Mouse (Mus musculus): ENCODE measurements around the gene Plin4. TPM values are rescaled to one million over a fixed set of nuclear protein-coding genes. Genes with fewer than 3 reads are reported as not detected.

Plin4 gene
- polyA plus RNA-seq, 1 experiment from 2014 or later = not detected

Other genes starting within 250 kb of the Plin4 start
- gene Zfp119a, start 230.9 kb downstream of the Plin4 start, polyA plus RNA-seq (2015; fragmentation: Nextera tagmentation; extraction: Ambion mirVana) = 2.1 and 3.1 TPM in 2 replicates
- 6.5 and 7.7 TPM in 2 replicates for gene Zfp959, start 217.7 kb downstream of the Plin4 start, polyA plus RNA-seq (2015; fragmentation: Nextera tagmentation; extraction: Ambion mirVana)
- 2.4 and 2.6 TPM in 2 replicates for gene Zfp119b, start 160.3 kb downstream of the Plin4 start, polyA plus RNA-seq (2015; fragmentation: Nextera tagmentation; extraction: Ambion mirVana)
- 4.6 and 5.0 TPM in 2 replicates for gene Ebi3, start 157.2 kb downstream of the Plin4 start, polyA plus RNA-seq (2015; fragmentation: Nextera tagmentation; extraction: Ambion mirVana)
- gene Yju2, start 150.7 kb downstream of the Plin4 start, polyA plus RNA-seq (2015; fragmentation: Nextera tagmentation; extraction: Ambion mirVana) = 11.4 and 12.7 TPM in 2 replicates
- 0.22 and 0.34 TPM in 2 replicates for gene Shd, start 139.3 kb downstream of the Plin4 start, polyA plus RNA-seq (2015; fragmentation: Nextera tagmentation; extraction: Ambion mirVana)
- 0.56 and 0.69 TPM in 2 replicates for gene Fsd1, start 123.3 kb downstream of the Plin4 start, polyA plus RNA-seq (2015; fragmentation: Nextera tagmentation; extraction: Ambion mirVana)
- 1.5 and 1.8 TPM in 2 replicates for gene Stap2, start 104.2 kb downstream of the Plin4 start, polyA plus RNA-seq (2015; fragmentation: Nextera tagmentation; extraction: Ambion mirVana)
- gene Mpnd, start 104.1 kb downstream of the Plin4 start, polyA plus RNA-seq (2015; fragmentation: Nextera tagmentation; extraction: Ambion mirVana) = 13.5 and 14.5 TPM in 2 replicates
- gene Sh3gl1, start 73.2 kb downstream of the Plin4 start, polyA plus RNA-seq (2015; fragmentation: Nextera tagmentation; extraction: Ambion mirVana) = 48.0 and 50.9 TPM in 2 replicates
- gene Chaf1a, start 69.4 kb downstream of the Plin4 start, polyA plus RNA-seq (2015; fragmentation: Nextera tagmentation; extraction: Ambion mirVana) = 19.8 and 27.1 TPM in 2 replicates
- gene Ubxn6, start 34.8 kb downstream of the Plin4 start, polyA plus RNA-seq (2015; fragmentation: Nextera tagmentation; extraction: Ambion mirVana) = 14.2 and 15.6 TPM in 2 replicates
- 59.0 and 64.9 TPM in 2 replicates for gene Hdgfl2, start 30.2 kb downstream of the Plin4 start, polyA plus RNA-seq (2015; fragmentation: Nextera tagmentation; extraction: Ambion mirVana)
- 0.23 and 0.32 TPM in 2 replicates for gene Plin5, start 7.8 kb upstream of the Plin4 start, polyA plus RNA-seq (2015; fragmentation: Nextera tagmentation; extraction: Ambion mirVana)
- gene Lrg1, start 12.2 kb upstream of the Plin4 start, polyA plus RNA-seq (2015; fragmentation: Nextera tagmentation; extraction: Ambion mirVana) = 0.36 and 0.43 TPM in 2 replicates
- gene Sema6b, start 30.5 kb upstream of the Plin4 start, polyA plus RNA-seq (2015; fragmentation: Nextera tagmentation; extraction: Ambion mirVana) = 0.51 and 0.55 TPM in 2 replicates
- gene Tnfaip8l1, start 52.7 kb upstream of the Plin4 start, polyA plus RNA-seq (2015; fragmentation: Nextera tagmentation; extraction: Ambion mirVana) = 2.7 and 2.9 TPM in 2 replicates
- gene Mydgf, start 74.1 kb upstream of the Plin4 start, polyA plus RNA-seq (2015; fragmentation: Nextera tagmentation; extraction: Ambion mirVana) = 59.2 and 66.7 TPM in 2 replicates
- gene Dpp9, start 109.1 kb upstream of the Plin4 start, polyA plus RNA-seq (2015; fragmentation: Nextera tagmentation; extraction: Ambion mirVana) = 19.6 and 23.0 TPM in 2 replicates
- gene Fem1a, start 147.0 kb upstream of the Plin4 start, polyA plus RNA-seq (2015; fragmentation: Nextera tagmentation; extraction: Ambion mirVana) = 6.1 and 7.1 TPM in 2 replicates
- gene Ticam1, start 167.0 kb upstream of the Plin4 start, polyA plus RNA-seq (2015; fragmentation: Nextera tagmentation; extraction: Ambion mirVana) = 2.3 and 2.7 TPM in 2 replicates
- 24.9 and 27.1 TPM in 2 replicates for gene Plin3, start 183.1 kb upstream of the Plin4 start, polyA plus RNA-seq (2015; fragmentation: Nextera tagmentation; extraction: Ambion mirVana)
- gene Arrdc5, start 190.5 kb upstream of the Plin4 start, polyA plus RNA-seq (2015; fragmentation: Nextera tagmentation; extraction: Ambion mirVana) = not detected in 2 replicates
- 121 and 131 TPM in 2 replicates for gene Uhrf1, start 193.5 kb upstream of the Plin4 start, polyA plus RNA-seq (2015; fragmentation: Nextera tagmentation; extraction: Ambion mirVana)
- 6.1 and 7.1 TPM in 2 replicates for gene Kdm4b, start 216.3 kb upstream of the Plin4 start, polyA plus RNA-seq (2015; fragmentation: Nextera tagmentation; extraction: Ambion mirVana)

All from liver, embryonic 13.5 days (tissue).